Mouse (Mus musculus) thymus, adult 2 months (tissue): ENCODE data around the gene Batf.

ENCODE experiments used
- CTCF ChIP-seq: fragments of 200-500 bp; IDR thresholded peaks from 2 replicates; pipeline ENCODE4 v1.5.1; 2012; ENCODE audit warnings: mild to moderate bottlenecking, control low read depth, low read length, moderate library complexity, borderline replicate concordance; ENCODE audit not compliant: control insufficient read depth, poor library complexity, insufficient read depth; ENCODE audit errors: extremely low read depth
- POLR2A ChIP-seq: fragments of 200-500 bp; IDR thresholded peaks from 2 replicates; pipeline ENCODE4 v1.6.1; 2012; ENCODE audit warnings: mild to moderate bottlenecking, low read length, control low read depth, moderate library complexity; ENCODE audit not compliant: control insufficient read depth, poor library complexity, insufficient read depth; ENCODE audit errors: extremely low read depth

DNA sequence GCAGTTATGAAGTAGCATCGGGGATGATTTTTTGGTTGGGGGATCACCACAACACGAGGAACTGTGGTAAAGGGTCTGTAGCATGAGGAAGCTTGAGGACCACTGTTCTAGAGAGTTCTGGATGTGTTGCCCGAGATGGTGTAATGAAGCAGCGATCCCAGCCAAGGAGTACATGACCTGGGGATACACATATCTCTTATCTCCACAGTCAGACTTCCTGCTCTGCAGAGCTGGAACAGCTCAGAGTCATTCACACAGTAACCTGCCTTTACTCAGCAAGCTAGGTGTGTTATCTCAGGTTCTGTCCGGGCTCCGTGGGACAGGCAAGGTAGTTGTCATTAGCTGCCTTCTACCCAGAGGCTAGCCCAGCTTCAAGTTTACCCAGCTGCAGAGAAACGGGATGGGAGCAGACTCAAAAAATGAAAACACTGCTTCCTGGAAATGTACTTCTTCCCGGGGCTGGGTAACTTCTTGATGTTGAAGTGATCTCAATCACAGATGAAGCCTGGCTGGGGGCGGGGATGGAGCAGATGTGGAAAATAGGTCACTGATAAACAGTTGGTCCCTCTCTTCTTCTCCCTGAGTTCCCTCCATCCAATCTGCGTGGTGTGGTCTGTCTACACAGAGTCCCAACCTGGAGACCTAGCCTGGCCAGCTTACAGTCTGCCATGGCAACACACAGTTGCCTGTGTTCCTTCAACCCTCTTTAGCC is 45.5 kb upstream of the Batf start:
- no peak for TF ChIP-seq CTCF
- TF ChIP-seq POLR2A: no peak
